Comparison of ENCODE assay signal across 21 mouse cellular contexts in the genomic region with DNA sequence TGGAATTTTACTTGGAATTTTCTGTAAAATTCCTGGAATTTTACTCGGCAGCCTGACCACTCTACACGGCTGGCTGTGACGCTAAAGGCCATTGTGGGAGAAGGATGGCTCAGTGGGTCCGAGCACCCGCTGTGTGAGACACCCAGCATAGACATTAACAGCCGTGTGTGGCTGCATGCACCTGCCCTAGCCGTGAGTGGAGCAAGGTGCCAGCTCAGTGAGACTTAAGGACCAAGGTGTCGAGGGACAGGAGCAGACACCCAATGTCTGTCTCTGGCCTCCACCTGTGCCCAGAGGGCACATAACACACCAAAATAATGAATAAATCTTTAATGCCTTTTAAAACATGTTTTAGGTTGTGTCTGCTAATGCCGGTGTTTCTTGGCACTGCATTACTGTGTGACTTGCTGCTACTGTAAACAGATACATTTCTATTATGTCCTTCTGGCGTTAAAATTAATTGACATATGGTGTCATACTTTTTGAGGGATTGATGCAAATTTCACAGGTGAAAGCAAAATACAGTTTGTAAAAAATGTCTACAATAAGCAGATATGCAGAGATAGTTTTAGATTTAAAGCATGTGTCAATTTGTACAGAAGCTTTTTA.
"Had no signal": no experiment of that assay in that cellular context is flagged by ENCODE, and none has a peak within 500 bp of the region (broad histone marks: within the 10 kb centered on the region; RNA-seq: fewer than 3 reads in every experiment).

No protein-coding gene starts in this region.

- H3K4me3 ChIP-seq: limb, embryonic 12.5 days; limb, embryonic 15.5 days; megakaryocyte, embryonic 14.5 days; midbrain, embryonic 10.5 days; neural tube, embryonic 12.5 days; neural tube, embryonic 15.5 days; stomach, embryonic 15.5 days had no signal

- H3K9me3 ChIP-seq: limb, embryonic 12.5 days; limb, embryonic 15.5 days; megakaryocyte, embryonic 14.5 days; midbrain, embryonic 10.5 days; neural tube, embryonic 12.5 days; neural tube, embryonic 15.5 days; stomach, embryonic 15.5 days had no signal

- ATAC-seq: liver, postnatal 0 days had no signal

- H3K27me3 ChIP-seq: limb, embryonic 12.5 days; limb, embryonic 15.5 days; megakaryocyte, embryonic 14.5 days; neural tube, embryonic 12.5 days; neural tube, embryonic 15.5 days; stomach, embryonic 15.5 days had no signal

- H3K4me1 ChIP-seq: limb, embryonic 12.5 days; limb, embryonic 15.5 days; megakaryocyte, embryonic 14.5 days; stomach, embryonic 15.5 days had no signal

- H3K27ac ChIP-seq: kidney, postnatal 0 days; limb, embryonic 12.5 days; limb, embryonic 15.5 days; liver, embryonic 14.5 days; midbrain, embryonic 10.5 days; neural tube, embryonic 12.5 days; neural tube, embryonic 15.5 days; stomach, embryonic 15.5 days had no signal

- H3K4me2 ChIP-seq: limb, embryonic 12.5 days; limb, embryonic 15.5 days; liver, embryonic 11.5 days; lung, embryonic 14.5 days; neural tube, embryonic 12.5 days; neural tube, embryonic 15.5 days; stomach, embryonic 15.5 days had no signal

- DNase-seq: kidney, postnatal 36 days; left cerebral cortex, postnatal 4 days; liver, postnatal 0 days; lung, embryonic 14.5 days; lung, postnatal 10 days; lung, postnatal 36 days; midbrain, embryonic 14.5 days; retina, postnatal 1 day; right cerebral cortex, postnatal 25 days; spleen, adult 18-20 months; thymus, postnatal 25 days had no signal

- H3K9ac ChIP-seq: limb, embryonic 12.5 days; limb, embryonic 15.5 days; liver, embryonic 14.5 days; liver, postnatal 0 days; lung, embryonic 14.5 days; neural tube, embryonic 12.5 days; neural tube, embryonic 15.5 days; stomach, embryonic 15.5 days had no signal
